Mouse (Mus musculus) layer of hippocampus, postnatal 10 days (tissue): ENCODE results near the gene Card19. TPM values are rescaled to one million over a fixed set of nuclear protein-coding genes. Genes with fewer than 3 reads are reported as not detected.
A peak's percentile ranks its signal among the peaks of the same experiment; 100 is the strongest.

Source experiments
- DNase-seq, 2 experiments: peaks; one replicate each; pipeline ENCODE4 v3.0.0; 2021; ENCODE audit warnings: low spot score in 2 of 2
- long read RNA-seq: library from polyadenylated mRNA; stranded (forward); transcript quantifications from one replicate; pipeline ENCODE4 v2.0.0, GENCODE M21; 2023
- total RNA-seq, 2 experiments: library from RNA; stranded (reverse); gene quantifications; 2 replicates each; pipeline ENCODE4 v1.2.3; 2021

Card19 gene
- 10 to 100 TPM; 13.2 to 13.5 TPM for total RNA-seq
- long read RNA-seq, transcript Card19-201 (6 exons, 804 nt) = major isoform, 10 of 23 reads
- long read RNA-seq, partial matches to known transcripts = 0 of 23 reads
- long read RNA-seq, other reads (novel, unspliced or antisense) = 13 of 23 reads

- peak; percentile 89 to 91 for DNase-seq
Observed at GRCm38 (mm10) chr13:49215504-49216219, at the start of gene Card19. TSS of gene Card19 (minus strand) at chr13:49216037.

- no peak for DNase-seq
Observed at GRCm38 (mm10) chr13:49260036-49260722, 44.3 kb upstream of the Card19 start.

DNA sequence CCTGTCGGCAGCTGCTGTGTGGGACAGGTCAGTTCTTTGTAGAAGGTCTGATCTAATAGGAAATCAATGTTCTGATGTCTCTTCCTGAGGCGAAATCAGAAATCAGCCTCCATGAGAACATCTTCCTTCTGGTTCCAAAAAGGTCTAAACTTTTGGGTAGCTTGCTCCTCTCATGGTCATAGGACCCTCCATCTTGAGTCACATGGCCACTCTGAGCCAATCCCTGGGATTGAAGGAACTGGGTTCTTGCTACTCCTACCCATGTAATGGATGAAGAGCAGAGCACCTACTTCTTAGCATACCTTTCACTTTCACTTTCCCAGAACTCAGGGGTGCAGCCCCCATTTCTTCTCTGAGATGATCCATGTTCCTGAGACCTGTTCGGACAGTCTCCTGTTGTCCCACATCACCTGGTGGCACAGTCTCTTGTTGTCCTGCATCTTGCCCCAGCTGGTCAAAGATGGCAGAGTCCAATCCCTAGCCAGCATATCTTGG, 42.0 kb upstream of the Card19 start:
- no peak for DNase-seq

- no peak for DNase-seq
Observed at GRCm38 (mm10) chr13:49252746-49253145, 36.9 kb upstream of the Card19 start.

- DNase-seq = no peak
Observed at GRCm38 (mm10) chr13:49252113-49252512, 36.3 kb upstream of the Card19 start.

DNA sequence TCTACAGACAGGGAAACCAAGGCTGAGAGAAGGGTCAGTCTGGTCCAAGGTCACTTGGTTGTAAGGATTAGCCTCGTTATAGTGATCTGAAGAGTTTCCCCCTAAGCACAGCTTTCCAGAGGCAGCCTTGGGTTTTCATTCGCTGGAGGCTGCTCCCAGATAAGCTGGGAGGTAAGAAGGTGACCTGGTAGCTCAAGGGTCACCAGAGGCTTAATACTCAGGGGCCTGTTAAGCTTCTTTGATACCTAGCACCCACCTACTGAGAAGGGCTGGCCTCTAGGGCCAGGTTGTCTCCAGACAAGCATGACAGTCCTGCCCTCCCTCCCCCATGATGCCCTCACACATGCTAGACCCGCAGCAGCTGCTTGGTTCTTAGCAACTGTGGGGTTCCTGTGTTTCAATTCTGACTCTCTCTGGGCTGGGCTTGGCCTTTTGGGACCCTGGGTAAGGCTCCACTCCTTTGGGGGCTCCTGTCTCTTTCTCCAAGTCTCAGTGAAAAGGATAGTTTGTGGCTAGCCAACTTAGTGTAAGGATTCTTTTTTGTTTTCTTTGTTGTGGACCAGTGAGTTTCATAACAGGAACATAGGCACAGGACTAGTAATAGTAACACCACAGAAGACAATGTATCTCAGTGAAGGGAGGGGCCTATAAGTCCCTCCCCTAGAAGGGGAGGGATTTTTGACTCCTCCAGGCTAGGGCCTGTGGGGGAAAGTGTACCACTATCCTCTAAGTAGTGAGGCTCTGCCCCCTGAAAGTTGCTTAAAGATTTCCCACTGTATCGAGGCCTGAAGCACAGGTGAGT, 35.1 kb upstream of the Card19 start:
- no peak for DNase-seq

GRCm38 (mm10) chr13:49249634-49250033, 33.8 kb upstream of the Card19 start:
- DNase-seq = no peak

DNA sequence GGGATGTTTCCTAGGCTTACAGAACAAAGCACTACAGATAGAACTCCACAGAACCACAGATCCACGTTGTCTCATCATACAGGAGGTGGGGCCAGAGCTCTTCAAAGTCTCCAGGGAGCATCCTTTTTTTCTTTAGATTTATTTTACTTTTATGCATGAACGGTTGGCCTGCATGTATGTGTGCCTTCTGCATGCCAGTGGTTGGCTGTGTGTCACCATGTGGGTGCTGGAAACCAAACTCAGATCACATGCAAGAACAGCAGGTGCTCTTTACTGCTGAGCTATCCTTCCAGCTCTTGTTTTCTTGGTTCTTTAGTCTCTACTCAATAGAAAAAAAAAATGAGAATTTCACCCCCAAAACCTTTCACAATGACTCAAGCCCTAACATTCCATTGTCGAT, 33.1 kb upstream of the Card19 start:
- no peak for DNase-seq

GRCm38 (mm10) chr13:49248467-49248862, 32.6 kb upstream of the Card19 start, which contains the start of gene Susd3:
TSS of gene Susd3 (minus strand) at chr13:49248706.
- DNase-seq = no peak

- DNase-seq = peak in 1 of 2 experiments; percentile 29
Observed at GRCm38 (mm10) chr13:49247740-49248466, 32.1 kb upstream of the Card19 start.

DNA sequence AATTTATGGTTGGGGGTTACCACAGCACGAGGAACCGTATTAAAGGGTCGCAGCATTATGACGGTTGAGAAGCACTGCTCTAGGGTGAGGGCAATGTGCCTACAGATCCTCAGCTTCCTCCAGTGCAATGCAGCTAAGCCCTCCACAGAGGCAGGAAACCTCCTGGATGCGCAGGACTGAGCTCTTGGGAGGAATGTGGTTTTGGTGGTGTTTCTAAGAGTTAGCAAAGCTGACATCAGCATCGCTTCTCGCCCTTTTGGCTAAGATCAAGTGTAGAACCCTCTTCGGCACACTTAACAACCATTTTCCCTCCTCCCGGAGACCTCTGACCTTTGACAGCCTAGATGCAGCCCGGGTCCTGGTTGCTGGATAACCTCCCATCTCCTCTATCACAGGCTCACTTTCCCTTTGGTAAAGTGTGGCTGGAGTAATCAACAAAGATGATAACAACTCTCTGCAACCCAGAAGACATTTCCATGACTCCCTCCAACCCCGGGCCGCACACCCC, 31.4 kb upstream of the Card19 start:
- no peak for DNase-seq

DNA sequence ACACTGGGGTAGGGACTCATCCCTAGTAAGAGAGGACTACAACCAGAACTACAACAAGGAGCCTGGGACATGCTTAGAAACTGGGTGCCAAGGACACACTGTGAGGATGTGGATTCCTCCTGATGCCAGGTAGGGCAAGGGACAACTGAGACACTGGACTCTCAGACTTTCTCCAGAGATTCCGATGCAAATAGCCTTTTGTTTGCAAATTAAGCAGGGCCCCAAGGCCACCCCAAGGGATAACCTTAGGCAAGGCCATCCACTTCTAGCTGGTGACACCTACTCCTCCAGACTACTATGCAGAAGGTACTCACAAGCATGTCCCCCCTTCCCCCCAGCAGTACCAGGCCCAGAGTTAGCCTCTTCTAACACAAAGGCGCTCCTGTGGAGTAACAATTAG, 30.8 kb upstream of the Card19 start:
- no peak for DNase-seq

GRCm38 (mm10) chr13:49246011-49246410, 30.2 kb upstream of the Card19 start:
- DNase-seq = no peak

GRCm38 (mm10) chr13:49245251-49245650, 29.4 kb upstream of the Card19 start:
- DNase-seq = no peak

DNA sequence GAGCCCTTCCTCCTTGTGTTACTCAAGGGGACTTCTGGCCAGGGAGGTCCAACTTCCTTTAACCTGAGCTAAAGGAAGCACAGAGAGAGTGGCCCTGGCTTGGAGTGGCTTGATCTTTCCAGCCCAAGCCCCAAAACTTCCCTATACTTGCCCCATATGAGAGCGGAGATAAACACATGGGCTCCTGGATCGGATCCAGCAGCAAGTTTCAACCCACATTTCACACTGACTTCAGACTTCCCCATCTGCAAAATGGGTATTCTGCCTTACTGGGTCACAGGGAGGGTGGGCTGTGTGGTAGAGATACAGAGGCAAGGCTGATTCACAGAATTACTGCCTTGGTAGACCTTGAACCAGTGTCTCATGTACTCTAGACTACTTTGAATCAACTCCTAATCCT, 27.7 kb upstream of the Card19 start:
- DNase-seq = no peak

GRCm38 (mm10) chr13:49242321-49243065, 26.7 kb upstream of the Card19 start:
- DNase-seq = no peak

- no peak for DNase-seq
Observed at GRCm38 (mm10) chr13:49238737-49239136, 22.9 kb upstream of the Card19 start.

DNA sequence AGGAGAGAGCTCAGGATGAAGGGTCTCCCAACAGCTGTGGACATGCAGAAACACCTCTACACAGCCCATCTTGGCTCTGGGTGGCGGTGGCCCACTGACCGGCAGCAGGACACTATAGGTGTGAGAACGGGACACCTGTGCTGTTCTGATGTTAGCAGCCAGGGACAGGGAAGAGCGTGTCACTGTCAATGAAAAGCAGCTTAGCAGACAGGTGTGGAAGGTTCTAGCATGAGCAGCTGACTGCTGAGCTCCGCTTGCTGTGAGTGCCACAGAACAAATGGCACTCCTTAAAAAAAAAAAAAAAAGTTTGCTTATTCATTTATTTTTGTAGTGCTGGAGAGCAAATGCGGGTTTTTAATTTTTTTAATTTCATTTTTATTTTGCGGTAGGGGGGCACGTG, 21.8 kb upstream of the Card19 start:
- no peak for DNase-seq

DNA sequence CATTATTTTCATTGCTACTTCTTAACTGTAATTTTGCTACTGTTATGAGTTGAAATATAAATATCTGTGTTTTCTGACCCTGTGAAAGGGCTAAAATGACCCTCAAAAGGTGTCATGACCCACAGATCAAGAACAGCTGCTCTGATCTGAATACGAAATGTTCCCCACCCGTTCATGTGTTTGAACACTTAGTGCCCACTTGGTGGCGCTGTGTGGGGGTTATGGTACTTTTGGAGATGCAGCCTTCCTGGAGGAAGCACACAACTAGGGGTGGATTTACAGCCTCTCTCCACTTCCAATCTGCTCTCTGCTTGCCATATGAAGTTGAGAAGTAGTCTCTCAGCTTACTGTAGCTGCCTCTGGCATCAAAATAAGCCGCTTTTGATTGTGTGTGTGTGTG, 18.9 kb upstream of the Card19 start:
- no peak for DNase-seq
